Mouse (Mus musculus) ES-E14 (cell line): ENCODE data around the gene Stx8. TPM values are rescaled to one million over a fixed set of nuclear protein-coding genes. Genes with fewer than 3 reads are reported as not detected.

Source experiments
- DNase-seq: peaks from one replicate; pipeline ENCODE4 v3.0.0-alpha.2; 2013; ENCODE audit warnings: low read depth, low spot score
- H3K27ac ChIP-seq: 2 replicates; pipeline ENCODE4 v1.5.1; 2012; ENCODE audit warnings: low read depth, mild to moderate bottlenecking, low read length, moderate library complexity, mixed read lengths; ENCODE audit not compliant: poor library complexity, insufficient read depth, severe bottlenecking
- H3K36me3 ChIP-seq: 2 replicates; pipeline ENCODE4 v1.6.1; 2012; ENCODE audit warnings: mild to moderate bottlenecking, low read length, moderate library complexity, mixed read lengths; ENCODE audit not compliant: control insufficient read depth, poor library complexity, insufficient read depth, severe bottlenecking
- H3K4me1 ChIP-seq, 2 experiments: fragments of 150-350 bp in 1 of 2; sonication (generic) in 1 of 2; 2 replicates each; pipeline ENCODE4 v1.6.1; 2012; ENCODE audit warnings: low read length in 2 of 2, mild to moderate bottlenecking in 1 of 2, mixed read lengths in 1 of 2; ENCODE audit not compliant: control insufficient read depth in 2 of 2, insufficient read depth in 2 of 2, poor library complexity in 1 of 2
- H3K4me3 ChIP-seq, 2 experiments: fragments of 150-350 bp in 1 of 2; sonication (generic) in 1 of 2; 2 replicates each; pipeline ENCODE4 v1.5.1; 2012; ENCODE audit warnings: low read length in 2 of 2, low read depth in 1 of 2, mild to moderate bottlenecking in 1 of 2, mixed read lengths in 1 of 2; ENCODE audit not compliant: insufficient read depth in 1 of 2, poor library complexity in 1 of 2, severe bottlenecking in 1 of 2
- H3K9ac ChIP-seq: 2 replicates; pipeline ENCODE4 v1.6.1; 2012; ENCODE audit warnings: low read depth, mild to moderate bottlenecking, low read length, mixed read lengths; ENCODE audit not compliant: poor library complexity, insufficient read depth, severe bottlenecking
- H3K9me3 ChIP-seq: fragments of 150-350 bp; sonication (generic); 2 replicates; pipeline ENCODE4 v1.6.1; 2012; ENCODE audit warnings: low read depth, mild to moderate bottlenecking, low read length; ENCODE audit not compliant: control insufficient read depth, insufficient read depth
- CHD2 ChIP-seq: IDR thresholded peaks from 2 replicates; pipeline ENCODE4 v1.6.1; 2014; ENCODE audit warnings: mild to moderate bottlenecking, low read depth, low read length, inconsistent platforms
- HCFC1 ChIP-seq: IDR thresholded peaks from 2 replicates; pipeline ENCODE4 v1.6.1; 2012; ENCODE audit warnings: low read length, inconsistent platforms, borderline replicate concordance; ENCODE audit not compliant: insufficient read depth
- MAFK ChIP-seq: IDR thresholded peaks from 2 replicates; pipeline ENCODE4 v1.6.1; 2014; ENCODE audit warnings: mild to moderate bottlenecking, low read depth, low read length, inconsistent platforms; ENCODE audit not compliant: insufficient read depth
- ZC3H11A ChIP-seq: IDR thresholded peaks from 2 replicates; pipeline ENCODE4 v1.6.1; 2012; ENCODE audit warnings: low read depth, mild to moderate bottlenecking, inconsistent platforms, low read length, borderline replicate concordance
- ZNF384 ChIP-seq: IDR thresholded peaks from 2 replicates; pipeline ENCODE4 v1.6.1; 2012; ENCODE audit warnings: low read depth, low read length, inconsistent platforms
- in situ Hi-C, 2 experiments: fragments of 600-800 bp; cut with MboI; formaldehyde crosslinking; loops; one replicate each; pipeline ENCODE4 v1.15.1; 2025; ENCODE audit warnings: low sequenced_read_pairs in 2 of 2, inconsistent platforms in 1 of 2; ENCODE audit not compliant: unreplicated experiment in 2 of 2
- total RNA-seq: library from RNA; depleted of rRNA; stranded (reverse); fragments of 300-350 nt; gene quantifications from 2 replicates; pipeline ENCODE4 v1.2.3, GENCODE M21; 2012

The Stx8 gene
- total RNA-seq, 1 experiment = 19.4 TPM

DNA sequence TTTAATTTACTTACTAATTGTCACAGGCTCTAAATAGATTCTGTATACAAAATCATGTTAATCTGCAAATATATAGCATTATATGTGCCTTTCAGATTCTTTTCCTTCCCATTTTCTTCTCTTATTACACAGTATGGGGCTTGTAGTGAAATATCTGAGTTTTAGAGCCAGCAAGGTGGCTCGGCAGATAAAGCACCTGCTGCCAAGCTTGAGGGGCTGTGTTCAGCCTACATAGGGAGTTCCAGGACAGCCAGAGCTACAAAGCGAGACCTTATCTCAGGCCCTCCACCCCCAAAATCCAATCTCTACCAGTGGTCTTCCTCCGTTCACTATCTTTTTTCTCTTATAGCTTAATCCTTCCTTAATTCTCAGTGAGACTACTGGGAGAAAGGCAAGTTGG is 140.1 kb downstream of the Stx8 start:
- H3K4me1 ChIP-seq = no peaks in the 10 kb centered on the region
- no peaks in the 10 kb centered on the region for H3K36me3 ChIP-seq
- no peak for DNase-seq
- H3K9me3 ChIP-seq = no peaks in the 10 kb centered on the region
- H3K4me3 ChIP-seq = no peak overlapping the region
- no peak overlapping the region for H3K27ac ChIP-seq
- no peak overlapping the region for H3K9ac ChIP-seq
- TF ChIP-seq ZNF384 (no peak), HCFC1 (no peak), ZC3H11A (no peak), MAFK (no peak), CHD2 (no peak)
- in situ Hi-C loops = no loop called here

DNA sequence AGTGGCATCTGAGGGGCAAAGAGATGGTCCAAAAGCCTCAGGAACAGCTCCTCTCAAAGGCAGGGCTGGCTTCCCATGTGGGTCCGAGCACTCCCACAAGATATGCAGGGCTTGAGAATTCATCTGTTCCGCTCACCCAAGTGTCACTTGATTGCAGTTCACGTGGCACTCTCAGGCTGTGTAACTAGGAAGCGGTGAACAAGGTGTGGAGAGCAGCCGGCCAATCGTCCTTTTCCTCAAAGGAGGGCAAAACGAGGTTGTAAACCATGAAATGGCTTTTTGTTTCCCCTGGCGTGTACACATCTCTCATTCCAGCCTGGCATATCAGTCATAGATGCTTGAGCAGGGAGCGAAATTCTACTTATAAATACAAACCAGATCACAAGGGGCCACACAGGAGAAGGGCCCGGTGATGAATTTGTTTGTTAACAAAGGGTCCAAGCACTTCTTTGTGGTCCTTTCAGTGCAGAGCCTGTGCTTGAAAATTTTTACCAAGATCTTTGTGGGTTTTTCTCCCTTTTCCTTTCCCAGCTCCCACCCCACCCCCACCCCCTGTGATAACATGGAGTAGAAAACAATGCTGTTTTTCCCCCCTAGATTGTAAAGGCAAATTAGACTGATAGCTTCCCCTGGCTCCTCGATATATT is 147.6 kb downstream of the Stx8 start:
- H3K4me1 ChIP-seq = no peaks in the 10 kb centered on the region
- no peaks in the 10 kb centered on the region for H3K9me3 ChIP-seq
- H3K36me3 ChIP-seq = no peaks in the 10 kb centered on the region
- no peak for DNase-seq
- no peak overlapping the region for H3K4me3 ChIP-seq
- no peak for TF ChIP-seq HCFC1
- no peak for TF ChIP-seq ZNF384
- no peak for TF ChIP-seq MAFK
- no peak for TF ChIP-seq CHD2
- TF ChIP-seq ZC3H11A = no peak
- no peak overlapping the region for H3K27ac ChIP-seq
- in situ Hi-C loops = no loop called here
- H3K9ac ChIP-seq = no peak overlapping the region

DNA sequence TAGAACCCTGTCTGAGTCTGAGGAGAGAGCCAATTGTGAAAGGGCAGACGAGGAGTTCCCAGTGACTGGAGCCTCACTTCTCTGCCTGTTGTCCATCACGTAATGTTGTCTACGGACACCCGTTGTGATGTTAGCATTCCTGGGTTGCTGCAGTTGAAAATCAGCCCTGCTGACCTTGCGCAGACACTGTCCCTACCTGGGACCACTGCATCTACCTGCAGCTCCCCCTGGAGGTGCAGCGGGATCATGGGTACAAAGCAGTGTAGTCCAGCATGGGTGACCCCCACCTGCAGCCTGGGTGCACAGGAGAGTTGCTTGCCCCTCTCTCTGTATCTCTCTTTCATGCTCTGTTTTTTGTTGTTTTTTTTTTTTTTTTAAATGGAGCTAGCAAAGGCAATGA is 148.2 kb downstream of the Stx8 start:
- H3K36me3 ChIP-seq = no peaks in the 10 kb centered on the region
- H3K4me3 ChIP-seq = no peak overlapping the region
- no peak overlapping the region for H3K9ac ChIP-seq
- no peak overlapping the region for H3K27ac ChIP-seq
- TF ChIP-seq MAFK = no peak
- no peak for TF ChIP-seq HCFC1
- no peak for TF ChIP-seq ZNF384
- TF ChIP-seq CHD2 = no peak
- TF ChIP-seq ZC3H11A = no peak
- no peaks in the 10 kb centered on the region for H3K4me1 ChIP-seq
- in situ Hi-C loops = no loop called here
- DNase-seq = no peak
- no peaks in the 10 kb centered on the region for H3K9me3 ChIP-seq

DNA sequence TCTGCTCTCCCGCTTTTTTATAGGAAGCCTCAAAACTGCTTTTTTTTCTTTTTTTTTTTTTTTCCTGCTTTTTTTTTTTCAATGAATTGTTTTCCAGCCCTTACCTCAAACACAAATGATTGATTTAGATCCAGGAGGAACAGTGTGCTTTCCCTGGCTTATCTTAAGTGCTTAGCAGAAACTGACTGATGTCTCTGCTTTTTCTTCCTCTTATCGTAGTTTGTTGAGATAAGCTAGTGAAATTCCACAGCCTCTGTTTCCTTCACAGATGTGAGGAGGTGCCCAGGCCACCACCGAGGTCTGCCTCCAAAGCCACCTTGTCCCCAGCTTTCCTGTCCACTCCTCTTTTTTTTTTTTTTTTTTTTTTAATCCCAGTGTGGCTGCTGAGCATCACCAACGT is 150.2 kb downstream of the Stx8 start:
- H3K27ac ChIP-seq = no peak overlapping the region
- no peaks in the 10 kb centered on the region for H3K36me3 ChIP-seq
- no peaks in the 10 kb centered on the region for H3K9me3 ChIP-seq
- no peak overlapping the region for H3K9ac ChIP-seq
- H3K4me1 ChIP-seq = no peaks in the 10 kb centered on the region
- no peak for DNase-seq
- in situ Hi-C loops = no loop called here
- H3K4me3 ChIP-seq = no peak overlapping the region
- no peak for TF ChIP-seq ZNF384
